Mouse (Mus musculus) thymus, postnatal 10 days (tissue): Measurements from ENCODE around the gene Cdc42ep1.
"Not testable (repeated sequence)": the region's sequence is repeated elsewhere in the genome, so short reads cannot be mapped to it uniquely, and the experiment has no call there.

Source experiments
- DNase-seq, 2 experiments: peaks; one replicate each; pipeline ENCODE4 v3.0.0; 2021; ENCODE audit warnings: low spot score in 2 of 2

Cdc42ep1 gene

GRCm38 (mm10) chr15:78829636-78830035 lies 12.8 kb upstream of the Cdc42ep1 start:
- DNase-seq: no peak

GRCm38 (mm10) chr15:78830742-78831719 lies 11.4 kb upstream of the Cdc42ep1 start:
- DNase-seq: no peak

DNA sequence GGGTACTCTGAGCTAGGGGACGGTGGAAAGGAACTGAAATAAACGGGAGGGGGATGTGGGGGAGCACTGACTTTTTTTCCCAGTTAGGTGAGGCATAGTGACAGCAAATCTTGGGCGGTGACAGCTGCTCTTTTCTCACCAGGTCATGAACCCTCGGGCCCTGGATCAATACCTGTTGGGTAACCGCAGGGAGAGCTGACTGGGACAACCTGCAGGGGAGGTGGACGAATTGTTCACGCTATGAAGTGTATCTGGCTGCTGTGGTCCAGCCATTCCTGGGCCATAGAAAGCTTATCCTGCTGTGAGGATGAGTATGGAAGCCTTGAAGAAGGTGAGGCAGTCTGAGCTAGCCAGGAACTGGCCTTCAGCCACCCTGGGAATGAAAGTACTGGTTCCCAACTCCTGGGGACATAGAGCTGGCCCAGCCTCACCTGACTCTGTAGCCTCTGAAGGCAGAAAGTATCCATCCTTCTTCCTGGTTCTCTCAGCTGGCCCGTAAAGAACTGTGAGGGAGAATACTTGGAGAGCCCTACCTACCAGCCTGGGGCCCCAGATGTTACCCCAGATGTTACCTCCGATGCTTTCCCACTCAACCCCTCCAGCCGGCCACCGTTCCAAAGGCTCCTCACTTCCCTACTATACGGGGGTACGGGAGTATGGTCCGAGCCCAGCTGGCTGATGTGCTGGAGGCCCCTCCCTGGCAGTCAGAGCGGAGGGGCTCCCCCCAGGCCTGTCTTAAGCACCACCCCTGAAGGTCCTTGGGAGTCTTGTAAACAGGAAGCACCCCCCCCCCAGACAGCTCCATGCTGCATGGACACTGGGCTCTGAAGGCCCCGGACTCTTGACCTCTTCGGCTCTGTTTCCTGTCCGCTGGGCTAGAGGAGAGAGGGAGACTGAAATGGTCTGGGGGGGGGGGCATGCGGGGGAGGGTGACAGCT lies 10.4 kb upstream of the Cdc42ep1 start:
- DNase-seq: no peak

DNA sequence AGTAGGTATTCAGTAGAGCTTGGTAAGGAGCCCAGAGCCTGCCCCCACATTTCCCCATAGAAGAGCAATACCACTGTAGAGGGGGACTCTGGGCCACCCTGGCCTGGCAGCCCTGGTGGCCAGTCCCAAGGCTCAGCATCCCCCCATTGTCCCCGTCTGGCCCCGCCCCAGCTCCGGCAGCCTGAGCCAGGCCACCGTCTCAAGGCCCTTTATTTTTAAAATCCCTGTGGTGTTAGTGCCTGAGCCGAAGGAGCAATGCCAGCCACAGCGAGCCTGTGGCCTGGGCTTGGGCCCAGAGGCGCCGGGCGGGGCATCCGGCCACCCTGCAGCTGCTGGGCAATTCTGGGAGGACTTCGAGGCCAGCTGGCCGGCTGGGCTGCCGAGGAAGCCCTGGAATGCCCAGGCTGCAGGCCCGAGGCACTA lies 9.7 kb upstream of the Cdc42ep1 start:
- no peak for DNase-seq

DNA sequence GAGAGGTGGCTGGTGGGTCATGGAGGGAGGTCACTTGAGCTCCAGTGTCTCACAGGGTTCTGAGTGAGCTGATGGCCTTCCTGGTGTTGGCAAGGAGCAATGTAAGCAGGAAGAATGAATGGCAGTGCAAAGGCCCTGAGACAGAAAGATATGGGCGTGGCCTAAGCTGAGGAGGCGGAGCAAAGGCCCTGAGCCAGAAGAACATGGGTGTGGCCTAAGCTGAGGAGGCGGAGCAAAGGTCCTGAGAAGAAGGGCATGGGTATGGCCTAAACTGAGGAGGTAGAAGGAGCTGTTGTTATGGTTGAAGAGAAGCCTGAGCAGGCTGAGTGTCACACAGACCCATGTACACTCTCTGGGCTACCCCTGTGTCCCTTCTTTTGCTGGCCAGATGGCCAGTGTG lies 8.8 kb upstream of the Cdc42ep1 start:
- no peak for DNase-seq

- DNase-seq: no peak
Observed at GRCm38 (mm10) chr15:78834233-78835005, 8.0 kb upstream of the Cdc42ep1 start.

DNA sequence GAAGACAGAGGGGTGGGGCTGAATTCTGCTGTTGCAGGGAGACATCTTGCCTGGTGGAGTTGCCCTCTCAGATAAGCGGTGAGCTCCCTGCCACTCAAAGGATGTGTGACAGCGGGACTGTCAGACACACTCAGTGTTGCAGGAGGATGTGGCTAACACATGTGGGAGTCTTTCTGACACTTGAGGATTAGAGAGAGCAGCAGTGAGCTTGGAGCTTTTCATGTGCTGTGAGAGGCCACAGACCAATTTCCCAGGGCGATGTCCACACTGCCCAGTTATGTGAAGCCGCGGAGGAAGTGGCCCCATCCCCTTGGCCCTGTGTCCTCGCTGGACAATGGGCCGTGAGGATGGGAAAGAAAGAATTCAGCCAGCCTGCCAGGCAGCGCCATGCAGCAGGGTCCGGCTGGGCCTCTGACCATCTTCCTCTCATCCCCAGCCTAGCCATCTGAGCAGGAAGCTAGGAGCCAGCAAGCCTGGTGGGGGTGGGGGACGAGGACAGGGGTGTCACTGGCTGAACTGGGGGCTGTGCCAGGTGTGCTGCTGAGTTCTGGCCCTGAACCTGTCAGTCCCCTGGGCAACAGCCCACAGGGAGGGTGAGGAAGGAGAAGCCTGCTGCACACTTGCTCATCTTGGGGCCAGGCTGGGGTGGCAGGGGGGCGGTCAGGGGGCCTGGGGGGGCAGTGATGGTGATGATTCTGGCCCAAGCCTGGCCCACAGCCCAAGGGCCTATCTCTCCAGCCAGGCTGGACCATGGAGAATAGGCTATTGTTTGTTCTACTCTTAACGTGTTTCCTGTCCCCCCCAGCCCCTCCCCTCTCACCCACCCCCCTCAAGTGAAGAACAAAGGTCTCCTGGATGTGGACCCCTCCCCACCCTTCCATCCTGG lies 7.0 kb upstream of the Cdc42ep1 start:
- peak; percentile 27 to 35 for DNase-seq

DNA sequence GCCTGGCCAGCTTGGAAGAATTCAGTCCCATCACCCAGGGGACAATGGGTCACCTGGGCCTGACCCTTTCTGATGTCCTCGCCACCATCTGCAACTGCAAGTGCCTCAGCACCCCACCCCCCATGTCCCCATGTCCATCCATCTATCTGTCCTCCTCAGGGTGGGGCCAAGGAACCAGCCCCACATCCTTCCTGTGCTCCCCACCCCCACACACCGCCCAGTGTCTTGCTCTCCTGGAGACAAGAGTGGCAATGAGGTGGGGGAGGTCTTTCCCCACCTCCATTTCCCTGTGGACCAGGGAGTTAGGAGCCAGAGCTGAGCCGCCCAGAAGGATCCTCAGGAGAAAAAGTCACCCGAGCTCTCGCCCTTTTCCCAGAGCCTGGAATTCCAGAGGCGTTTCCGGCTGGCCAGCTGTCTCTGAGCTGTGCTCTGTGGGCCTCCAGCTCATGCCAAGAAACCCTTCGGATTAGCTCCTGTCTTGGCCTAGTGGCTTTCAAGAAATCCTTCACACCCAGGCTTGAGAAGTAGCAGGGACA lies 6.3 kb upstream of the Cdc42ep1 start:
- no peak for DNase-seq

DNA sequence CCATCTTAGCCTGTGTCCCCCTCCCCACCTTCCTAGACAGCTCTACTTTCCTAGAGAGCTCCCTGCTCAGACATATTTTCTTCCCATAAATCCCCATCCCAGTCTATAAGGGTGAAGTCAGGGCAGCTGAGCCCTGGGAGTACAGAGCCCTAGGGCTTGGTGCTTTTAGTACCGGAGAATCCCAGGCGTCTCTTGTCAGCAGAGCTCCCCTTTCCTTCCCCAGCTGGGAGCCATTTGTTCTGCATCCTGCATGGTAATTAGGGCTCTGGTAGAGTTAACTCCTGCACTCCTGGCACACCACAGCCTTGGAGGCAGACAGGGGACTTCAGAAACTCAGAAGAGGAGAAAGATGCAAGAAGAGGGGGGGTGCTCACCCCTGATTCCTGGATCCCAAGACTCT lies 2.7 kb upstream of the Cdc42ep1 start:
- no peak for DNase-seq

DNA sequence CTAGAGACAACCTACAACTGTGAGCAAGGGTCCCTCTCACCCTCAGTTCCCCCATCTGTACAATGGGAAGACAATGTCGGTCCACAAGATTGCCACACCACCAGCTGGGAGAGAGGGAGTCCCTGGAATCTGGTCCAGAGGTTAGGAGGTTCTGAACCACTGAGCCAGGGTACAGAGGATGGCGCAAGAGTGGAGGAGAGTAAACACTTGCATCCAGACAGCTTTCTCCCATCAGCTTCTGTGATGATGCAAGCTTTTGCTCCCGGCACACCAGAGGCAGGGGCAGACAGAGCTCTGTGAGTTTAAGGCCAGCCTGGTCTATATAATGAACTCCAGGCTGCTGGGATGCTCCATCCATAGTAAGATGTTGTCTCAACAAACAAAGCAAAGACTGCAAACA lies 2.2 kb upstream of the Cdc42ep1 start:
- DNase-seq: no peak

GRCm38 (mm10) chr15:78840751-78841150 lies 1.7 kb upstream of the Cdc42ep1 start:
- DNase-seq: no peak

DNA sequence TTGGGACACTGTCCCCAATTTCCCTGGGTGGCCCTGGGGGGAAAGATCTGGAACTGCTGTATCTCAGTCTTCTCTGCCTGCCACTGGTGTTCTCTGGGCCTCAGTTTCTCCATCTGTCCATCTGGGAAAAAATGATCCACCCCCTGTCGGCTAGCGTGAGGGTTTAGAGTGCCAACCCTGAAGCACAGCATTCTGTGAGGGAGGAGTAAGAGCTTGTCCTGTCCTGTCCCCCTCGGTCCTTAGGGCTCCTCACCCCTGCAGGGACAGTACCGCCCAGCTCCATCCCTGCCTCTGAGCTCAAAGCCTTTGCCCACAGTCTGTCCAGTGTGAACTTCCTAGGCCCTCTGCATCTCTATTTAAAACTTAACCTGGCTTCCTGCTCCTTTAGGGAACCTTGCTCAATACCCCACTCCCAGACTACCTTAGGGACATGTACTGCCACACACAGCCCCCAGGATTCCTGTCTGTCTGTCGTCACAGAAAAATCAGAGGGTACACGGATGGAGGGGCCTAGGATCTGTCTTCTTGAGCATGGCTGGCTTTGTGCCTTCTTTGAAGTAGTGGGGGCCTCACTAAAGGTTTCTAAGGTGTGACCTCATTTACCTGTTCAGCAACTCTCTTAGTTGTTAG lies 1.1 kb upstream of the Cdc42ep1 start:
- no peak for DNase-seq

GRCm38 (mm10) chr15:78843581-78844469 lies 1.4 kb downstream of the Cdc42ep1 start:
- DNase-seq: peak; percentile 53 to 68

DNA sequence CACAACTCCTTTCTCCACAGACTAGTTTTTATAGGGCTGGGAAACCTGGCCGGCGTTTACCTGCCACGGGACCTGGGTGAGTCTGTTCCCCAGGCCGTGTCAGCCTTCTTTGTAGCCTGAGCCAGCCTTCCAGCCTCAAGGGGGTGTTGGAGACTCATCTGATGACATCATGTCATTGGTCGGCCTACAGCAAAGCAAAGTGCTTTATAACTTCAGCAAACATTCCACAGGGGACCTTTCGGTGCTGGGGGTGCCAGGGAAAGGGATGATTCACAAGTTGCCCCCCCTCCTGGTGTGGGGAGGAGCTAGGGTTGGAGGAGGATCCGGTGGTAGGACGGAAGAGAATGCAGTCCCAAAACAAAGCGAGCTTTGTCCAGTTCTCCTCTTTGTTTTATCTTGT lies 2.4 kb downstream of the Cdc42ep1 start:
- DNase-seq: no peak

DNA sequence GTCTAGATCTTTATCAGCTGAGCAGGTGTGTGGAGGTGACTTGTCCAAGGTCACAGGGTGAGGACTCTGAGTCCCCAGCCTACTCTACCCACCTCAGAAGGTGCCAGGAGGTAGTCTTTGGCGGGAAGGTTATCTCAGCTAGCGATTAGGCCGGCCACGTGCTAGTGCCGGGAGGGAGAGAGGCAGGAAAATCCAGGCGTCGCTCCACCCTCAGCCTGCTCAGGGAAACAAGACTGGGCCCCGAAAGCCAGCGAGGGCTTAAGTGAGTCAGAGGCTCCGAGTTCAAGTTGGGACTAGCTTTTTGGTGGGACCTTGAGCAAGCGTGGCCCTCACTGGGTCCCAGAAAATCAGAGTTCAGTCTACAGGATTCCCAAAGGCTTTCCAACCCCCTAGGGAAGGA lies 2.9 kb downstream of the Cdc42ep1 start:
- no peak for DNase-seq

- DNase-seq: no peak
Observed at GRCm38 (mm10) chr15:78845867-78846266, 3.4 kb downstream of the Cdc42ep1 start.

- DNase-seq: no peak
Observed at GRCm38 (mm10) chr15:78846352-78846751, 3.9 kb downstream of the Cdc42ep1 start.

DNA sequence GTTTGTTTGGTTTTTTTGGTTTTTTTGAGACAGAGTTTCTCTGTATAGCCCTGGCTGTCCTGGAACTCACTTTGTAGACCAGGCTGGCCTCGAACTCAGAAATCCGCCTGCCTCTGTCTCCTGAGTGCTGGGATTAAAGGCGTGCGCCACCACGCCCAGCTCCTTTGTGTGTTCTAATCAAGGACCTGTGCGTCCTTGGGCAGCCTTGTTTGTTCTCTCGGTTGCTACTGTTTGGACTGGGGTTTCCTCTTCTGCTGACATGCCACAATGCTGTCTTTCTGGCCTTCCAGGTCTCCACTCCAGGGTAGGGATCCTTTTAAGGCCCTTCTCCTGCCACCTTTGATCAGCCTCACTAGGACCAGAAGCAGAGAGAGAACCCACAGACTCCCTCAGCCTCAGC lies 4.4 kb downstream of the Cdc42ep1 start:
- not testable (repeated sequence) for DNase-seq

DNA sequence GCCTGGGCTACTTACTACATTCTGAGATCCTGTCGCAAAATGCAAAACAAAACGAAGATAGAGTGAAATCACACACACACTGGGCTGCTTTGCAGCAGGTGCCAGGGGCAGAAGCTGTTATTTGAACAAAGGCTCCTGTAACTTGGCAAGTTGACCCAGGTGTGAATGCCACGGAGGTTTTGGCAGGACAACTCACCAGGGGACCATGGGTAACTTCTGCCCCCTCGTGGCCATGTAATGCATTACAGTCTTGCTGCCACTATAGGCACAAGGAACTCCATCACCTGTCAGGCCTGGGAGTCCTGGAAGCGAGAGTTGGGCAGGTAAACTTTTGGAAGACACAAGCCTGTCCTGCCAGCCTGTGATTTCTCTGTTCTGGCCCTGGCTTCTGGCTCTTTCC lies 6.0 kb downstream of the Cdc42ep1 start:
- DNase-seq: peak; percentile 68 to 87
